Mouse (Mus musculus) megakaryocyte, embryonic 14.5 days (primary cell): ENCODE measurements at regions not wholly inside any gene's neighbourhood (a gene's known extent, or its start where the extent isn't known, plus 50 kb on each side); places are given as distances from the start of the nearest gene placed in this dataset.

Experiments used
- FLI1 ChIP-seq: IDR thresholded peaks from 2 replicates; pipeline ENCODE4 v1.6.1; 2012; ENCODE audit warnings: low read length, inconsistent platforms, mixed read lengths
- GATA1 ChIP-seq: IDR thresholded peaks from 3 replicates; pipeline ENCODE4 v1.6.1; 2012; ENCODE audit warnings: mixed read lengths, low read length, inconsistent platforms, borderline replicate concordance

DNA sequence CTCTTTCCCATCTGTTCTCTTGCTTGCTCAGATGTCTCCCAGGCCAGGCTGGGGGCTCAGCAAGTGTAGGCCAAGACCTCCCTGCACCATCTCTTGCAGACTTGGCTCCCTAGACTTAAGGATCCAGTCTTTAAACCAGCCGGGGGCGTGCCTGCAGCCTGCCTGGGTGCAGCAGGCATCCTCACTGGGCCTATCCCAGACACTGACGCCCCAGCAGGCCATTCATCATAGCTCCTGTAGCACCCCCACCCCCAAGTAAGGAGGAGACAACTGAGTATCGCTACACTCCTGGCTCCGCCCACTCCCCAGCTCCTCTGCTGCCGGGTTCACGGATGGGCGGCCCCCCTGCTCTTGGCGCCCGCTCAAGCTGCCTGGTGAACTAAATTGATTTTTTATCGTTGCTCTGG lies 160.2 kb downstream of the Gm26897 start:
- TF ChIP-seq GATA1 (no peak), FLI1 (no peak)
